Mouse (Mus musculus): ENCODE data around the gene Rufy2.

DNA sequence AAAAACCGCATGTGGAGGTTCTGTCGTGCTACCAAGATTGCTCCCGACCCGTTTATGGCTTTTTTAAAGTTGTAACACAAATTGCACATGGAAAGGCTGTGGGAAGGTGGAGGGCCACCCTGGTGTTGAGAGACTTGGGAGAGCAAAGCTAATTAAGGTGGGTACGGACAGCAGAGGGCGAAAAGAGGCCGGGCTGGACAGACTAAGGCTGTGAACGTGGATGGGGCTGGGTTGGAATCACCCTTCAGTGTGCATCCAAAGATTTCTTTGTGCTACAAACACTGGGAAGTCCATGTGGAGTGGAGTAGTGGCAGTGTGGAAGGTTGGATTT, 44.5 kb downstream of the Rufy2 start:
- TF ChIP-seq CTCF (IDR thresholded peaks at IDR 0.05; ENCODE audit: low read depth, low read length) (no peak), TAL1 (conservative IDR thresholded peaks at IDR 0.05; ENCODE audit: low read depth, low read length) (no peak), GATA1 (IDR thresholded peaks at IDR 0.05; ENCODE audit: borderline replicate concordance, low read length) (no peak), POLR2AphosphoS5 (IDR thresholded peaks at IDR 0.05; ENCODE audit: insufficient replicate concordance, low read depth, low read length) (no peak)
